Mouse (Mus musculus) thymus, postnatal 0 days (tissue): ENCODE measurements around the gene Icmt. TPM values are rescaled to one million over a fixed set of nuclear protein-coding genes. Genes with fewer than 3 reads are reported as not detected.
A peak's percentile ranks its signal among the peaks of the same experiment; 100 is the strongest.

Source experiments
- DNase-seq: peaks from one replicate; pipeline ENCODE4 v3.0.0-alpha.2; 2015; ENCODE audit warnings: low spot score
- polyA plus RNA-seq: library from polyadenylated mRNA; unstranded; fragments of >200 nt; fragmentation: Nextera tagmentation; extraction: Ambion mirVana; gene quantifications from 2 replicates; pipeline ENCODE4 v1.2.1, GENCODE M21; 2015

Gene Icmt
- polyA plus RNA-seq, 1 experiment from 2014 or later, result 19.2 TPM

- no peak for DNase-seq
These were observed 41.6 kb downstream of the Icmt start, which contains the start of gene Chd5 for GRCm38 (mm10) chr4:152338419-152339292. Gene Chd5 (plus strand): TSS chr4:152338651.

- DNase-seq, result no peak
These were observed 42.3 kb downstream of the Icmt start for GRCm38 (mm10) chr4:152339293-152339790.

- DNase-seq, result peak; percentile 33
These were observed 43.7 kb downstream of the Icmt start for GRCm38 (mm10) chr4:152340584-152341284.

GRCm38 (mm10) chr4:152343296-152343695 lies 46.3 kb downstream of the Icmt start:
- no peak for DNase-seq

GRCm38 (mm10) chr4:152344651-152345050 lies 47.6 kb downstream of the Icmt start:
- no peak for DNase-seq

- DNase-seq, result no peak
These were observed 48.3 kb downstream of the Icmt start for GRCm38 (mm10) chr4:152345120-152345889.

- no peak for DNase-seq
These were observed 52.9 kb downstream of the Icmt start for GRCm38 (mm10) chr4:152349837-152350381.

- DNase-seq, result no peak
These were observed 53.8 kb downstream of the Icmt start for GRCm38 (mm10) chr4:152350722-152351421.

- DNase-seq, result no peak
These were observed 54.6 kb downstream of the Icmt start for GRCm38 (mm10) chr4:152351422-152352305.

- DNase-seq, result no peak
These were observed 57.0 kb downstream of the Icmt start for GRCm38 (mm10) chr4:152353886-152354637.

GRCm38 (mm10) chr4:152355672-152356071 lies 58.6 kb downstream of the Icmt start:
- DNase-seq, result no peak

Other genes with a start within 250 kb of the Icmt start
- 3.4 and 3.9 TPM in 2 replicates for gene Plekhg5, start 224.7 kb upstream of the Icmt start, polyA plus RNA-seq
- gene Tnfrsf25, start 181.3 kb upstream of the Icmt start, polyA plus RNA-seq, result 37.7 and 44.1 TPM in 2 replicates
- gene Espn, start 144.9 kb upstream of the Icmt start, polyA plus RNA-seq, result 3.2 and 3.6 TPM in 2 replicates
- gene Hes2, start 138.4 kb upstream of the Icmt start, polyA plus RNA-seq, result 0.21 TPM in 1 of 2 replicates, not detected in the other
- gene Acot7, start 119.1 kb upstream of the Icmt start, polyA plus RNA-seq, result 65.1 and 98.8 TPM in 2 replicates
- 1.2 and 1.4 TPM in 2 replicates for gene Gpr153, start 23.0 kb upstream of the Icmt start, polyA plus RNA-seq
- 0.07 TPM in 1 of 2 replicates, not detected in the other for gene Hes3, start 5.6 kb upstream of the Icmt start, polyA plus RNA-seq
- 0.09 TPM in 1 of 2 replicates, not detected in the other for gene Rnf207, start 21.8 kb downstream of the Icmt start, polyA plus RNA-seq
- 557 and 592 TPM in 2 replicates for gene Rpl22, start 28.5 kb downstream of the Icmt start, polyA plus RNA-seq
- 0.03 and 0.07 TPM in 2 replicates for gene Chd5, start 41.4 kb downstream of the Icmt start, polyA plus RNA-seq
- gene Nphp4, start 179.5 kb downstream of the Icmt start, polyA plus RNA-seq, result 0.96 and 1.3 TPM in 2 replicates
- 75.7 and 83.1 TPM in 2 replicates for gene Kcnab2, start 180.6 kb downstream of the Icmt start, polyA plus RNA-seq